In the genomic region with DNA sequence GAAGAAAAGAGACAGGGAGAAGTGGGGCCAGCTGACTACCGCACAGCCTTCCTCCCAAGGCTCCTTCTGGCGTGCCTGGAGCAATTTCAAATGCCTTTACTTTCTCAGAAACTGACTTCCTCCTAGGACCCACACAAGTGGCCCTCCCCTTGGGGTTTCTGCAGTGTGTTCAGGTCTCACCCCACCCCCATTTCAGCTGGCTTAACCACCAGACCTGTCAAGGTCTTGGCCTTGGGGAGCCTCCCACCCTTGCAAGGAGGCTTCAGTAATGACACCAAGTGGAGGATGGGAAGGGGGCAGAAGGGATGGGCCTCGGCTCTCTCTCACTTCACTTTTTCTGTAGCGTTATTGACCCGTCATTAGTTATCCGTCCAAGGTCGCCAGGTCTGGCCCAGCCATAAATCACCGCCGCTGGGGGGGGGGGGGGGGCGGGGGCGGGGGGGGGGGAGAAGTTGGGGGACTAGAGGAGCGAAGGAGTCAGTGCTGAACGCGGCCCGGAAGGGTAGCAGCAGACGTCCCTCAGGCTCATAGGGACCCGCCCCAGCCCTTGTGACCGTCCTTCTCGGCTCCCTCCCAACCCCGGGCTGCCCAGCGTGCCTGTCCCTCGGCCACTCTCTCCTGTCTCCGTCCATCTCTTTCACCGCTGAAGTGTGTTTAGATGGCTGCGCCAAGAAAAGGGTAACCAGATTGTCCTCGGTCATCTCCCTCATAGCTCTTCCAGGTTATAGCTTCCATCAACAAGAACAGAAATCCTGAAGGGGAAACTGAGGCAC, we compare ENCODE assay signal across 7 mouse cellular contexts. TPM values are rescaled to one million over a fixed set of nuclear protein-coding genes. Genes with fewer than 3 reads are reported as not detected.
DNase-seq lines count a peak whose midpoint lies in the region; ATAC-seq and TF ChIP-seq lines count a peak whose summit lies in the region.

No protein-coding gene starts in this region.

- no peak for TF ChIP-seq CTCF in thymus, adult 2 months (IDR thresholded peaks at IDR 0.05; ENCODE audit: borderline replicate concordance, control insufficient read depth, extremely low read depth, insufficient read depth, low read length, poor library complexity)
- TF ChIP-seq CTCF in small intestine, adult 2 months (IDR thresholded peaks at IDR 0.05; ENCODE audit: extremely low read depth, insufficient read length, insufficient replicate concordance, low read depth, low read length) = no peak

- no peak for DNase-seq in thymus, adult 2 months
- DNase-seq in thymus, postnatal 10 days (ENCODE audit: low spot score in 2 of 2) = no peak
- DNase-seq in embryo, embryonic 10.5 days (ENCODE audit: low spot score) = peak; percentile 58
- DNase-seq in lung, postnatal 14 days = peak; percentile 23
- no peak for DNase-seq in left cerebral cortex, postnatal 10 days (ENCODE audit: extremely low spot score in 1 of 2, low spot score in 2 of 2)

- no peaks in the 10 kb centered on the region for H3K27me3 ChIP-seq in thymus, adult 2 months (ENCODE audit: control insufficient read depth, insufficient read depth, low read length)
- H3K27me3 ChIP-seq in hindbrain, embryonic 13.5 days = peaks cover 62% of the 10 kb centered on the region
- H3K27me3 ChIP-seq in small intestine, adult 2 months (ENCODE audit: control insufficient read depth, insufficient read depth, low read length) = peaks cover 27% of the 10 kb centered on the region

- H3K4me1 ChIP-seq in thymus, adult 2 months (replicated peaks; ENCODE audit: control insufficient read depth, insufficient read depth, low read length) = peaks cover 31% of the 10 kb centered on the region
- H3K4me1 ChIP-seq in hindbrain, embryonic 13.5 days (replicated peaks) = peaks cover 63% of the 10 kb centered on the region
- peaks cover 8% of the 10 kb centered on the region for H3K4me1 ChIP-seq in small intestine, adult 2 months (ENCODE audit: control insufficient read depth, insufficient read depth, insufficient read length, low read length)

- intact Hi-C loops in left cerebral cortex, postnatal 10 days (cut with DNase I) = loop anchor here (1.0 to 10.0 kb wide), 3 partner anchors 57 to 323 kb away; no protein-coding TSS in a partner anchor

- peak overlapping the region; percentile 67 for H3K9ac ChIP-seq in hindbrain, embryonic 13.5 days

- 1% methylated on average over 24 of the region's 26 CpGs for WGBS in thymus, adult 2 months
- WGBS in hindbrain, embryonic 13.5 days = 1% methylated on average over 16 of the region's 26 CpGs
- 1% methylated on average over 26 of the region's 26 CpGs for WGBS in small intestine, adult 2 months

- peak overlapping the region; percentile 48 for H3K4me3 ChIP-seq in thymus, adult 2 months (ENCODE audit: control insufficient read depth, insufficient read depth, low read length)
- peak overlapping the region; percentile 39 for H3K4me3 ChIP-seq in hindbrain, embryonic 13.5 days
- H3K4me3 ChIP-seq in small intestine, adult 2 months (ENCODE audit: low read depth, low read length) = peak overlapping the region; percentile 57

- no peaks in the 10 kb centered on the region for H3K9me3 ChIP-seq in hindbrain, embryonic 13.5 days

- no peaks in the 10 kb centered on the region for H3K36me3 ChIP-seq in thymus, adult 2 months (ENCODE audit: control insufficient read depth, insufficient read depth, low read length)
- H3K36me3 ChIP-seq in hindbrain, embryonic 13.5 days = no peaks in the 10 kb centered on the region
- H3K36me3 ChIP-seq in small intestine, adult 2 months (ENCODE audit: control insufficient read depth, insufficient read depth, low read length) = no peaks in the 10 kb centered on the region

- TF ChIP-seq POLR2A in thymus, adult 2 months (IDR thresholded peaks at IDR 0.05; ENCODE audit: control insufficient read depth, extremely low read depth, insufficient read depth, low read length, poor library complexity) = no peak
- TF ChIP-seq POLR2A in small intestine, adult 2 months (IDR thresholded peaks at IDR 0.05; ENCODE audit: low read depth, low read length) = no peak

- no peak overlapping the region for H3K27ac ChIP-seq in thymus, adult 2 months (ENCODE audit: control insufficient read depth, insufficient read depth, low read length)
- 0 out of 2 replicates have a peak overlapping the region, but pooled peaks have one; percentile 35 for H3K27ac ChIP-seq in hindbrain, embryonic 13.5 days
- H3K27ac ChIP-seq in small intestine, adult 2 months (ENCODE audit: insufficient read depth, low read depth, low read length) = no peak overlapping the region

- ATAC-seq in hindbrain, embryonic 13.5 days (ENCODE audit: low FRiP score) = no peak

- H3K4me2 ChIP-seq in hindbrain, embryonic 13.5 days = peak overlapping the region; percentile 72

RNA-seq across cellular contexts. Expression of gene Poll, which starts 16.0 kb away (rescaled TPM):
- polyA plus RNA-seq in thymus, adult 2 months (2012; rRNA removed) = 6.7 and 6.8 TPM in 2 replicates
- 13.5 and 14.6 TPM in 2 replicates for polyA plus RNA-seq in hindbrain, embryonic 13.5 days (2015; fragmentation: Nextera tagmentation; extraction: Ambion mirVana)
- polyA plus RNA-seq in small intestine, adult 2 months (2012; rRNA removed) = 4.2 and 7.2 TPM in 2 replicates
- total RNA-seq in left cerebral cortex, postnatal 10 days (2021) = 1 to 10 TPM; 5.4 to 5.8 TPM

RNA-seq across cellular contexts. Expression of gene Gm17018, which starts 16.1 kb away (rescaled TPM):
- 11.9 and 14.6 TPM in 2 replicates for polyA plus RNA-seq in thymus, adult 2 months (2012; rRNA removed)
- 61.8 and 73.4 TPM in 2 replicates for polyA plus RNA-seq in hindbrain, embryonic 13.5 days (2015; fragmentation: Nextera tagmentation; extraction: Ambion mirVana)
- 2.2 and 3.0 TPM in 2 replicates for polyA plus RNA-seq in small intestine, adult 2 months (2012; rRNA removed)
- 10 to 100 TPM; 55.4 to 58.4 TPM for total RNA-seq in left cerebral cortex, postnatal 10 days (2021)

Comparison
In these comparisons a context has a peak if more than half of its experiments do, and no peak if none do; other contexts are left out.
1. DNase-seq: peak in embryo, embryonic 10.5 days (single experiment) and lung, postnatal 14 days (single experiment); none in thymus, adult 2 months (single experiment), thymus, postnatal 10 days (0 of 2) and left cerebral cortex, postnatal 10 days (0 of 2).
2. Peak in every context shown above with its lines, with median percentiles within 50 percentile points of each other: H3K4me3 ChIP-seq.